Mouse (Mus musculus) liver, embryonic 11.5 days (tissue): ENCODE data around the gene Zfp324. TPM values are rescaled to one million over a fixed set of nuclear protein-coding genes. Genes with fewer than 3 reads are reported as not detected.

Source experiments
- ATAC-seq: fragments of 200-750 bp; cut with Nextera tagmentation; replicated peaks from 2 replicates; pipeline ENCODE4 v1.8.0; 2017; ENCODE audit warnings: moderate number of reproducible peaks, mild to moderate bottlenecking, moderate TSS enrichment, moderate library complexity; ENCODE audit not compliant: low FRiP score
- DNase-seq: peaks from one replicate; pipeline ENCODE4 v3.0.0-alpha.2; 2017; ENCODE audit warnings: low spot score
- H3K27ac ChIP-seq: fragments of 300-500 bp; sonication (generic); 2 replicates; pipeline ENCODE4 v1.5.1; 2014; ENCODE audit warnings: mild to moderate bottlenecking, low read depth, low read length, control low read depth
- H3K27me3 ChIP-seq: fragments of 300-500 bp; sonication (generic); replicated peaks from 2 replicates; pipeline ENCODE4 v1.6.1; 2014; ENCODE audit warnings: low read length, mixed read lengths; ENCODE audit not compliant: control insufficient read depth, insufficient read depth
- H3K36me3 ChIP-seq: fragments of 300-500 bp; sonication (generic); 2 replicates; pipeline ENCODE4 v1.6.1; 2014; ENCODE audit warnings: mild to moderate bottlenecking, low read length, moderate library complexity, mixed read lengths; ENCODE audit not compliant: control insufficient read depth, insufficient read depth
- H3K4me1 ChIP-seq: fragments of 300-500 bp; sonication (generic); replicated peaks from 2 replicates; pipeline ENCODE4 v1.6.1; 2014; ENCODE audit warnings: low read length, mixed read lengths; ENCODE audit not compliant: control insufficient read depth, insufficient read depth
- H3K4me2 ChIP-seq: fragments of 300-500 bp; sonication (generic); 2 replicates; pipeline ENCODE4 v1.6.1; 2014; ENCODE audit warnings: mild to moderate bottlenecking, control low read depth, moderate library complexity
- H3K4me3 ChIP-seq: fragments of 300-500 bp; sonication (generic); 2 replicates; pipeline ENCODE4 v1.5.1; 2014; ENCODE audit warnings: low read depth, low read length, control low read depth
- H3K9ac ChIP-seq: fragments of 300-500 bp; sonication (generic); 2 replicates; pipeline ENCODE4 v1.6.1; 2014; ENCODE audit warnings: low read depth, low read length, control low read depth
- H3K9me3 ChIP-seq: fragments of 300-500 bp; sonication (generic); 2 replicates; pipeline ENCODE4 v1.6.1; 2016; ENCODE audit warnings: low read length, inconsistent platforms, mixed read lengths; ENCODE audit not compliant: control insufficient read depth
- WGBS: fragments of 180-500 bp; shearing (Covaris S2); extraction: QIAGEN DNeasy Blood & Tissue Kit; methylation state at CpG from one replicate; pipeline ENCODE4 v1.1.7; 2014; 5-methylcytosine and 5-hydroxymethylcytosine counted together
- polyA plus RNA-seq: library from polyadenylated mRNA; unstranded; fragments of >200 nt; fragmentation: Nextera tagmentation; extraction: Ambion mirVana; gene quantifications from 2 replicates; pipeline ENCODE4 v1.2.1, GENCODE M21; 2014

Zfp324 gene
- polyA plus RNA-seq, 1 experiment from 2014 or later, result 6.6 TPM

DNA sequence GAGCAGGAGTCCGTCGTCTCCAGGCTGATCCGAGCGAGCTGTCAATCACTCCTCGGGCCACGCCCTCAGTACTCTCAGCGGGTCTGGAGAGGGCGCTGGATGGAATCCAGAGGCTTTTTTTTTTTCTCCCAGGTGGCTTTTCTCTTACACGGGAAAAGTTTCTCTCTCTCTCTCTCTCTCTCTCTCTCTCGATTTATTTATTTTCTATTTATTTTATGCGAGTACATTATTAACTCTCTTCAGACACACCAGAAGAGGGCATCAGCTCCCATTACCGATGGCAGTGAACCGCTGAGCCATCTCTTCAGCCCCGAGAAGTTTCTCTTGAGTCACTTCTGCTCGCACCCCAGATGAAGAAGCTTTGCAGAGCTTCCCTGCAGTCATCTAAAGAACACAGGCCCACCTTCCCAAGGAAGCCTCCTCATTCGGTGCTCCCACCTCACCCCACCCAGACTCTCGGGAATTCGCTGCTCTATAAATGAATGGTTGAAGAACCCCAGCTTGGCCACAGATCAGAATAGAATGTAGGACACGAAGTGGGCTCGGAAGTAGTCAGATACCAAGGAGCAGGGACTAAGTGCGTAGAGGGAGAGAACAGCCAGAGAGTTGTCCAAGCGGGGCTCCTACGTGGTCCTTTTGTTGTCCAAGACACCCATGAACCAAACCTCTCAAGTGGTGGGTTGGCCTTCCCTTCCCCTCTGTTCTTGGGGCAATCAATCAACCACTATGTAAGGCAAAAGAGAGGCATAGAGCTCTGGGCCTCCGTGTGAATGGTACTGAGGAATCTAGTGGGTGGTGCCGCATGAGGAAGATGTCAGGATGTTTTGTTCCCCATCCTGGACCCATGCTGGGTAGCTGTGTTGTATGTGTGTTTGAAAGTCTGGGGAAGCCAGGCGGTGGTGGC is 44.6 kb downstream of the Zfp324 start, which contains the start of gene Zbtb45:
Gene Zbtb45 (minus strand): TSS at position 30 of the 904 bp plus-strand sequence.
- peak; percentile 87; the same call in 1 of the 2 replicates for ATAC-seq
- peak within 1 kb of the TSS; percentile 93 for H3K9ac ChIP-seq
- H3K4me2 ChIP-seq, result peak within 1 kb of the TSS; percentile 92
- no peak for DNase-seq
- peak within 1 kb of the TSS; percentile 98 for H3K27ac ChIP-seq
- no peaks in the 10 kb centered on the region for H3K9me3 ChIP-seq
- H3K4me3 ChIP-seq, result peak within 1 kb of the TSS; percentile 75
- no peaks in the 10 kb centered on the region; the same call in 1 of the 2 replicates for H3K27me3 ChIP-seq
- peaks cover 21% of the 10 kb centered on the region for H3K36me3 ChIP-seq
- 17% methylated on average over 26 of the region's 26 CpGs for WGBS
- peaks cover 6% of the 10 kb centered on the region for H3K4me1 ChIP-seq

DNA sequence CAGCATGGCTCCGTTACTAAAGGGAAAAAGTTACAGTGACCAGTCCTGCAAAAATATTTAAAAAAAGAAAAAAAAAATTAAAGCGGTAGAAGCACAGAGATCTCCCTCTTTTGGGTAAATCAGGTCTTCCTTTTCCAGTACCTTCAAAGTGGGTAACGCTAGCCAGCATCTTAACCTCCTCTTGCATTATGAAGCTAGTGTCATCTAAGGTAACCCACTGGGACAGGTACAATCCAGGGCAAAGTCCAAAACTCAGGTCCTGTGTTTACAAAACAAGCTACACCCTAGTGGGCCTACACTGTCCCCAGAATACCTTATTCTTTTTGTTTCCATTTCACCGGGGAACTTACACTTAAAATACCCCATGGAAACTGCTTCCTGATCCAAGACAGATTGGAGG is 48.0 kb downstream of the Zfp324 start:
- Histone ChIP-seq H3K36me3 (no peaks in the 10 kb centered on the region), H3K4me2 (no peak overlapping the region), H3K4me3 (no peak overlapping the region), H3K27ac (no peak overlapping the region), H3K9me3 (no peaks in the 10 kb centered on the region), H3K27me3 (no peaks in the 10 kb centered on the region), H3K4me1 (peaks cover 2% of the 10 kb centered on the region; the same call in 1 of the 2 replicates), H3K9ac (no peak overlapping the region)
- WGBS, result 66% methylated on average over 4 of the region's 4 CpGs
- ATAC-seq, result no peak
- no peak for DNase-seq

DNA sequence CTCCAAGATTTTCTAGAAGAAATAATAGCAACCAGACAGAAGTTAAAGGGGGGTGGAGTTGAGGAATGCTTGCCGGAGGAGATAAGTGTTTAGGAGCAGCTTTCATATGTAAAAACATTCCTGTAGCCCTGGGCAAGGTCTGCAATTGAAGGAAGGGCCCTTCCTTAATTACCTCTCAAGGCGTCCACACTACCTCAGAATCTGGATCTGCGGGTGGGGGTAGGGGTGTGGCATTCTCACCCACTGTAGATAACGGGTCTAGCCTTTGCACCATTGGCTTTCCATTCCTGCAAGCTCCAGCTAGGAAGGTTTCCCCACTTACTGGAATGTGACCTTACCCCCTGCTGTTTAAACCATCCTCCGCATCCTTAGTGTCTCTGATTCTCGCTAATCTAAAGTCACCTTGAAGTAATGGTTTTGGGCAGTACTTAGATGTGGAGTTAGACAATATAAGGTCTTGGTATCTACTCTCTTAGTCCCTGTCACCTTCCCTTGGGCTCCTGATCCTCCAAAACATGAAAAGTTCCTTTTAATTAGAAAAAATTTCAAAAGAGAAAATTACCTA is 48.7 kb downstream of the Zfp324 start:
- Histone ChIP-seq H3K4me3 (no peak overlapping the region), H3K27ac (no peak overlapping the region), H3K4me1 (0 out of 2 replicates have a peak, but pooled peaks cover 2% of the 10 kb centered on the region), H3K36me3 (no peaks in the 10 kb centered on the region), H3K9me3 (no peaks in the 10 kb centered on the region), H3K9ac (no peak overlapping the region), H3K27me3 (no peaks in the 10 kb centered on the region), H3K4me2 (no peak overlapping the region)
- ATAC-seq (no peak), DNase-seq (no peak)
- 48% methylated on average over 6 of the region's 6 CpGs for WGBS

DNA sequence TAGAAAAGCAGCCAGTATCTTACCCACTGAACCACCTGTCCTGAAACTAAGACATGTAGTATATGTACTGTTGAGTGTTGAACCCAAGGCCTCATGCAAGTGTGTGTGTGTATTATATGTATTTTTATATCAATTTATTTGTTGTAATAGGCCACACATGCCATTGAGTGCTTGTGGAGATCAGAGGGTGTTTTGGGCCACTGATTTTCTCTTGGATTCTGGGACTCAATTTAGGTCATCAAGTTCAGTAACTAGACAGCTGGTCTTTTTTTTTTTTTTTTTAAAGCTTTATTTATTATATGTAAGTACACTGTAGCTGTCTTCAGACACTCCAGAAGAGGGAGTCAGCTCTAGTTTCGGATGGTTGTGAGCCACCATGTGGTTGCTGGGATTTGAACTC is 49.6 kb downstream of the Zfp324 start:
- no peak for ATAC-seq
- H3K4me2 ChIP-seq, result no peak overlapping the region
- H3K4me1 ChIP-seq, result 0 out of 2 replicates have a peak, but pooled peaks cover 2% of the 10 kb centered on the region
- 76% methylated on average over 1 of the region's 1 CpGs for WGBS
- DNase-seq, result no peak
- H3K9ac ChIP-seq, result no peak overlapping the region
- H3K4me3 ChIP-seq, result no peak overlapping the region
- no peaks in the 10 kb centered on the region for H3K9me3 ChIP-seq
- no peak overlapping the region for H3K27ac ChIP-seq
- H3K36me3 ChIP-seq, result no peaks in the 10 kb centered on the region
- H3K27me3 ChIP-seq, result no peaks in the 10 kb centered on the region

DNA sequence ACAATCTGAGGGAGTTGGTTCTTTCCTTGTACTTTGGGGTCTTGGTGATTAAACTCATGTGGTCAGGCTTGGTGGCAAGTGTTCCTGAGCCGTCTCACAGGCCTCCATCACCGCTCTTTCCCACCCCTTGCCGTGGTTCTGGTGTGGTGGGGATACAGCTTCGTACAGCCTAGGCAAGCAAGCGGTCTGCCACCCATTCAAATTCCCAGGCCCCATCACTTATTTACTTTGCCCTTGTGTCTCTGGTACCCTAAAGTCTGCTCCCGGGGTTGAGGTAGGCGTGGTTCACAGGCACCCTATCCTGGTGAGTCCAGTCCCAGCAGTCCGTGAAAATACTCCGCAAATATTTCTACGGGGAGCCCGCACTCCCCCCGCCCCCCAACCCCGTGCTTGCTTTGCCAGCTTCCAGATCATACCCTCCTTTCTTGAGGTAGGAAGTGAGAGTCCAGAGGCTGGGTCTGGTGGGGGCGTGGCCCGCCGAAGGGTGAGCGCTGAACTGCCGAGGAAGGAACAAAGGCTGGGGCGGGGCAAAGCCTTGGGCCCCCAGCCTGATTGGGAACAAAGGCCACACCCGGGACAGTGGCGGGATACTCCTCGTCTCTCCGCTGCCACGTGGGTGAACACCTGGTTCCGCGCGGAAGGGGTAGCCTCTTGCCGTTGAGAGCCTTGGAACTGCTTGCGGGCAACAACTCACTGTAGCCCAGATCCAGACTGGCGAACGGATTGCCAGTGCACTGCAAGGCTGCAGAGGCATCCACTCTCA is 57.3 kb downstream of the Zfp324 start:
- peak overlapping the region; percentile 98 for H3K4me3 ChIP-seq
- peak overlapping the region; percentile 99 for H3K9ac ChIP-seq
- DNase-seq (peak; percentile 87), ATAC-seq (peak; percentile 64)
- peaks cover 27% of the 10 kb centered on the region for H3K36me3 ChIP-seq
- H3K4me1 ChIP-seq, result peaks cover 26% of the 10 kb centered on the region
- H3K4me2 ChIP-seq, result peak overlapping the region; percentile 100
- no peaks in the 10 kb centered on the region for H3K27me3 ChIP-seq
- WGBS, result 5% methylated on average over 31 of the region's 31 CpGs
- H3K27ac ChIP-seq, result peak overlapping the region; percentile 100
- no peaks in the 10 kb centered on the region for H3K9me3 ChIP-seq

Other genes starting within 250 kb of the Zfp324 start
- not detected in 2 replicates for gene Vmn2r56, start 230.8 kb upstream of the Zfp324 start, polyA plus RNA-seq
- 4.4 and 5.1 TPM in 2 replicates for gene Zscan18, start 162.2 kb upstream of the Zfp324 start, polyA plus RNA-seq
- 7.9 and 9.8 TPM in 2 replicates for gene Zfp329, start 147.0 kb upstream of the Zfp324 start, polyA plus RNA-seq
- gene Zfp110, start 131.1 kb upstream of the Zfp324 start, polyA plus RNA-seq, result 27.5 and 27.9 TPM in 2 replicates
- 2.2 and 2.4 TPM in 2 replicates for gene Zfp128, start 84.7 kb upstream of the Zfp324 start, polyA plus RNA-seq
- 14.4 and 16.4 TPM in 2 replicates for gene Zscan22, start 68.0 kb upstream of the Zfp324 start, polyA plus RNA-seq
- gene Rps5, start 43.5 kb upstream of the Zfp324 start, polyA plus RNA-seq, result 1,276 and 1,341 TPM in 2 replicates
- 0.38 and 0.81 TPM in 2 replicates for gene Rnf225, start 38.4 kb upstream of the Zfp324 start, polyA plus RNA-seq
- 6.9 and 7.0 TPM in 2 replicates for gene Zfp446, start 12.0 kb downstream of the Zfp324 start, polyA plus RNA-seq
- gene Slc27a5, start 32.4 kb downstream of the Zfp324 start, polyA plus RNA-seq, result 0.52 and 1.1 TPM in 2 replicates
- gene Trim28, start 33.3 kb downstream of the Zfp324 start, polyA plus RNA-seq, result 339 and 346 TPM in 2 replicates
- gene Zbtb45, start 44.2 kb downstream of the Zfp324 start, polyA plus RNA-seq, result 27.5 and 27.9 TPM in 2 replicates
- 134 and 142 TPM in 2 replicates for gene Chmp2a, start 69.0 kb downstream of the Zfp324 start, polyA plus RNA-seq
- 178 and 183 TPM in 2 replicates for gene Ube2m, start 72.4 kb downstream of the Zfp324 start, polyA plus RNA-seq
- 1.6 and 1.9 TPM in 2 replicates for gene Mzf1, start 88.9 kb downstream of the Zfp324 start, polyA plus RNA-seq
- not detected in 2 replicates for gene Vmn1r85, start 129.3 kb downstream of the Zfp324 start, polyA plus RNA-seq
- not detected in 2 replicates for gene Vmn1r86, start 154.1 kb downstream of the Zfp324 start, polyA plus RNA-seq
- gene Vmn1r87, start 174.3 kb downstream of the Zfp324 start, polyA plus RNA-seq, result not detected in 2 replicates
- gene Vmn1r88, start 193.7 kb downstream of the Zfp324 start, polyA plus RNA-seq, result 0.03 TPM in 1 of 2 replicates, not detected in the other
- gene Vmn1r89, start 247.2 kb downstream of the Zfp324 start, polyA plus RNA-seq, result not detected in 2 replicates